Mouse (Mus musculus) frontal cortex, postnatal 14 days (tissue): Measurements from ENCODE around the gene Zfp870.
"Not testable (repeated sequence)": the region's sequence is repeated elsewhere in the genome, so short reads cannot be mapped to it uniquely, and the experiment has no call there.

Experiments
- DNase-seq, 2 experiments: peaks; one replicate each; pipeline ENCODE4 v3.0.0; 2022; ENCODE audit warnings: low spot score in 2 of 2

Zfp870 gene

GRCm38 (mm10) chr17:32871483-32871882 is 20.0 kb downstream of the Zfp870 start:
- no peak for DNase-seq

GRCm38 (mm10) chr17:32867266-32867665 is 24.2 kb downstream of the Zfp870 start:
- not testable (repeated sequence) for DNase-seq

GRCm38 (mm10) chr17:32856713-32857112 is 34.7 kb downstream of the Zfp870 start:
- DNase-seq: not testable (repeated sequence)

- DNase-seq: no peak
These were observed 39.9 kb downstream of the Zfp870 start for GRCm38 (mm10) chr17:32851581-32851980.

GRCm38 (mm10) chr17:32841388-32841787 is 50.1 kb downstream of the Zfp870 start:
- DNase-seq: no peak

- no peak for DNase-seq
These were observed 52.2 kb downstream of the Zfp870 start for GRCm38 (mm10) chr17:32839083-32839802.

GRCm38 (mm10) chr17:32830418-32830782 is 61.0 kb downstream of the Zfp870 start:
- DNase-seq: no peak

- DNase-seq: peak; percentile 73 to 76
These were observed 61.7 kb downstream of the Zfp870 start, which contains the start of gene Zfp799 for GRCm38 (mm10) chr17:32829540-32830417. Gene Zfp799, minus strand, starts transcription at chr17:32830261.
